Mouse (Mus musculus) kidney, postnatal 0 days (tissue): ENCODE measurements at regions not wholly inside any gene's neighbourhood (a gene's known extent, or its start where the extent isn't known, plus 50 kb on each side); places are given as distances from the start of the nearest gene placed in this dataset.

Source experiments
- ATAC-seq: fragments of 200-750 bp; cut with Nextera tagmentation; replicated peaks from 2 replicates; pipeline ENCODE4 v1.8.0; 2017; ENCODE audit warnings: low read depth, moderate number of reproducible peaks, moderate TSS enrichment, moderate library complexity; ENCODE audit not compliant: low FRiP score
- DNase-seq: peaks from one replicate; pipeline ENCODE4 v3.0.0-alpha.2; 2016; ENCODE audit warnings: low spot score
- H3K27ac ChIP-seq: fragments of 300-500 bp; sonication (generic); 2 replicates; pipeline ENCODE4 v1.5.1; 2014; ENCODE audit warnings: mild to moderate bottlenecking
- H3K27me3 ChIP-seq: fragments of 300-500 bp; sonication (generic); 2 replicates; pipeline ENCODE4 v1.6.1; 2014; ENCODE audit warnings: low read length, mixed read lengths; ENCODE audit not compliant: insufficient read depth
- H3K36me3 ChIP-seq: fragments of 300-500 bp; sonication (generic); 2 replicates; pipeline ENCODE4 v1.6.1; 2014; ENCODE audit warnings: low read length, mixed read lengths; ENCODE audit not compliant: insufficient read depth
- H3K4me1 ChIP-seq: fragments of 300-500 bp; sonication (generic); replicated peaks from 2 replicates; pipeline ENCODE4 v1.6.1; 2014; ENCODE audit warnings: antibody characterized with exemption, low read length, mixed read lengths; ENCODE audit not compliant: insufficient read depth
- H3K4me2 ChIP-seq: fragments of 300-500 bp; sonication (generic); 2 replicates; pipeline ENCODE4 v1.6.1; 2014; ENCODE audit warnings: mild to moderate bottlenecking, low read length, moderate library complexity, mixed read lengths
- H3K4me3 ChIP-seq: fragments of 300-500 bp; sonication (generic); replicated peaks from 2 replicates; pipeline ENCODE4 v1.5.1; 2014; ENCODE audit warnings: low read depth, low read length
- H3K9ac ChIP-seq: fragments of 300-500 bp; sonication (generic); 2 replicates; pipeline ENCODE4 v1.6.1; 2014; ENCODE audit warnings: low read depth, low read length
- H3K9me3 ChIP-seq: fragments of 300-500 bp; sonication (generic); replicated peaks from 2 replicates; pipeline ENCODE4 v1.6.1; 2016; ENCODE audit warnings: low read length, inconsistent platforms, mixed read lengths
- CTCF ChIP-seq: IDR thresholded peaks from 2 replicates; pipeline ENCODE4 v1.5.1; 2016; ENCODE audit warnings: antibody characterized with exemption, low read depth, mild to moderate bottlenecking, moderate library complexity
- WGBS: fragments of 180-500 bp; shearing (Covaris S2); extraction: QIAGEN DNeasy Blood & Tissue Kit; methylation state at CpG from one replicate; pipeline ENCODE4 v1.1.7; 2014; 5-methylcytosine and 5-hydroxymethylcytosine counted together

DNA sequence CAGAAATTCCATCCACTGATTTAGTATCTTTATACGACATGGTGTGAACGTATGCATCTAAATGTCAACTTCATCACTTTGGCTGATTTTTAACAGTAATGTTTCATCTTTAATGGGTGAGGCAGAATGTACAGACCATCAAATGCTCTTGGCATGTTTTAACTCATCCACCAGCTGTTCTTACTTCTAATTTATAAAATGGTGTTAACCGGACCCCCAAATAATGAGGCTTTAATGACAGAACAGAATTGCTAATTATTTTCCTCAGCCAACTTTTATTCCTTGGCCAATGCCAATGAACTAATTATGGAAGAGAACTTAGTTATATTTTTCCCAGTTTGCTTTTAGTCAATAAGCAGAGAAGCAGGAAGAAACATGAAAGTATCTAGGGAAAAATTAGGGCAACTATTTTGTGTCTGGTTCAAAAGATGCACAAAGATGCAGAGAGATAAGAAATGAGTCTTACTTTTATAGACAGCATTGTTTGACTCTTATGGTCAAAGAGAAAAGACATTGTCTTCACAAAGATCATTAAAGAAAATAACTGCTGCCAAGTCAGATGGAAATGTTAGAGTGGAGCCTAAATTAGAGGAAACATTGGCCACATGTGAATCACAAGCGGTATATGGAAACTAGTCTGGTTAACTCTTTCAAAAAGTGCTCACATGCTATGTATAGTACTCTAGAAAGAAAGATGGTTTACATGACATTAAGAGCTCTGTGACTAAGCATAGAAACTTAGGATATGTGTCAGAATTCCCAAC lies 1504.5 kb upstream of the Tenm4 start:
- WGBS = 86% methylated on average over 4 of the region's 4 CpGs
- no peak for DNase-seq
- no peak for ATAC-seq

DNA sequence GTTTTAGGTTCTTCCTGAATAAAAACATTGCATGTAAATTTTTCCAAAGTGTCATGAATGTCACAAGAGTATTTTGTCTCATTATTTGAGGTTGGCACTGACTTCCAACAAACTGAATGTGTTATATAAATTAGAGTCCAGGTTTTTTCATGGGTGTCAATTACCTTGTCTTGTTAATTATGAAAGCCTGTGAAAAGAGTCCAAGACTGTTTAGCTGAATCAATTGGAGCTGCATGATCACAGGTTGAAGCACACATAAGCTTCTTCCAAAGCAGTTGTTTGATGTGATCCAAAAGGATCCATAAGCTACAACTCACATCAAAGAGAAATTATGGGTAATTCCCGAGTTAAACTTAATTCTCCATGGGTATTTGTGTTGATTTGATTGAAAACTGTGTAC lies 1502.8 kb upstream of the Tenm4 start:
- H3K9ac ChIP-seq = no peak overlapping the region
- no peaks in the 10 kb centered on the region for H3K9me3 ChIP-seq
- ATAC-seq (no peak), DNase-seq (no peak)
- TF ChIP-seq CTCF = no peak
- H3K36me3 ChIP-seq = no peaks in the 10 kb centered on the region
- no peak overlapping the region for H3K27ac ChIP-seq
- H3K4me1 ChIP-seq = no peaks in the 10 kb centered on the region
- 32% methylated on average over 1 of the region's 1 CpGs for WGBS
- H3K4me3 ChIP-seq = no peak overlapping the region
- no peak overlapping the region for H3K4me2 ChIP-seq
- H3K27me3 ChIP-seq = no peaks in the 10 kb centered on the region

More for the DNA sequence above, 1504.5 kb upstream of the Tenm4 start:
- no peak overlapping the region for H3K9ac ChIP-seq
- H3K27me3 ChIP-seq = no peaks in the 10 kb centered on the region
- TF ChIP-seq CTCF = no peak
- H3K27ac ChIP-seq = no peak overlapping the region
- no peak overlapping the region for H3K4me2 ChIP-seq
- no peak overlapping the region for H3K4me3 ChIP-seq
- no peaks in the 10 kb centered on the region for H3K9me3 ChIP-seq
- no peaks in the 10 kb centered on the region for H3K4me1 ChIP-seq
- no peaks in the 10 kb centered on the region for H3K36me3 ChIP-seq

DNA sequence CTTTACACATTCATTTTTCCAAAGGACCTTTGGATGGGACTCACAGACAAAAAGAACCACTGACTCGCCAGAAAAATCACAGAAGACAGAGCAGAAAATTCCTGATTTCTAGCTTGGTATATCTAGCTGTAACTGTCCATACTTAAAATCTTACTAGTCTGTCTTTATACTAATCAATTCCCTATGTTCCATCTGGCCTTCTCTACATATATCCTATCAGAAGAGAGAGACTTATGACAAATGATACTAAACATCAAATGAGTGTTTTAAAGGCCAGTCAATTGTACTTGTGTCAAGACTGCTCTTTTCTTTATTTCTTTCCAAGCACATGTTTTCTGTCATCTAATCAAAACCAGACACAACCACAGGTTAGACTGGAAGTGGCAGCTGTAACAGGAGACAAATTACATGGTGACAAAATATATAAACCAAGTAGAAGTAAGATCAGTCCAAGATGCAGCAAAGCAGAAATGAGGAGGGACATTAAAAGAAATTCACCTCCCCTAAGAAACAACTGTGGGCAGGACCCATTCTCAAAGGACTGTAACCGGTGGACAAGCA lies 1502.1 kb upstream of the Tenm4 start:
- Histone ChIP-seq H3K27me3 (no peaks in the 10 kb centered on the region), H3K4me3 (no peak overlapping the region), H3K9ac (no peak overlapping the region), H3K4me1 (no peaks in the 10 kb centered on the region), H3K9me3 (no peaks in the 10 kb centered on the region), H3K36me3 (no peaks in the 10 kb centered on the region), H3K4me2 (no peak overlapping the region), H3K27ac (no peak overlapping the region)
- DNase-seq (no peak), ATAC-seq (no peak)
- TF ChIP-seq CTCF = no peak
- WGBS = 68% methylated on average over 2 of the region's 2 CpGs

DNA sequence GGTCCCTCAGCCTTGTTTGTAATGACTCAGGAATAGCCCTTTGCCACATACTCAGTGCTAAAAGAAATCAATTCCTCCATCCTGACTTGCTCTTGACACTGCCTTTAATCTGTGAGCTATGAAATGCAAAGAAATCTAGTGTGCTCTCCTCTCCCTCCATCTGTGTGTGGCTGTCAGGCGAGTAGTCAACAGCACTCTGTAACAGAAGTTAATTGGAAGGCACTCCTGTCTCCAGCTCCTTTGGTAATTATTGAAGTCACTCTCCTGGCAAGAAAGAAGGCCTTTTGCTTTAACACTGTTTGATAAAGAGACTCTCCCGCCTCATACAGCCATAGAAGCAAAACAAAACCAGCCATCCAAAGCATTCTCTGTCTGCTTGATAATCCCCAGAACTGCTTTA lies 1483.2 kb upstream of the Tenm4 start:
- Histone ChIP-seq H3K27me3 (no peaks in the 10 kb centered on the region), H3K9me3 (no peaks in the 10 kb centered on the region), H3K36me3 (no peaks in the 10 kb centered on the region), H3K9ac (no peak overlapping the region), H3K27ac (no peak overlapping the region), H3K4me1 (no peaks in the 10 kb centered on the region), H3K4me2 (no peak overlapping the region), H3K4me3 (no peak overlapping the region)
- DNase-seq = no peak
- TF ChIP-seq CTCF = no peak
- ATAC-seq = no peak
- WGBS = 44% methylated on average over 2 of the region's 2 CpGs

DNA sequence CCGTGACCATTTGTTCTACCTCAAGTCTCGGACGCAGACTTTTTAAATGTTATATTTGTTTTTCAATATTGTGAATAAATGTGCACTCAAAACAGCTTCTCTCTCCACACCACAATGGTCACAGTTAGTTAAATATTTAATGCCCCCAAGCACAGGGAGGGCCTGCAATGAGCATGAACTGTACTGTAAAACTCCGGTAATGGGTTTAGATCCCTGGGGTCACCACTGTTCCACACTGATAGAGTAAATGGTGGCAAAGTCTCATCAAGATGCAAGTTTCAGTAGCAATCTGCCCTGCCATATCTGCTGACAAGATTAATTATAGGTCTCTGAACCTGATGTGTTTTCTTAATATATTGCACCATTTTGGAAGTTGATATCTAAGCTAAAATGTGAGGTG lies 1473.8 kb upstream of the Tenm4 start:
- Histone ChIP-seq H3K4me3 (no peak overlapping the region), H3K27me3 (no peaks in the 10 kb centered on the region), H3K36me3 (no peaks in the 10 kb centered on the region), H3K27ac (no peak overlapping the region), H3K9ac (no peak overlapping the region), H3K4me1 (no peaks in the 10 kb centered on the region), H3K4me2 (no peak overlapping the region), H3K9me3 (no peaks in the 10 kb centered on the region)
- no peak for TF ChIP-seq CTCF
- 86% methylated on average over 4 of the region's 4 CpGs for WGBS
- DNase-seq (no peak), ATAC-seq (no peak)

DNA sequence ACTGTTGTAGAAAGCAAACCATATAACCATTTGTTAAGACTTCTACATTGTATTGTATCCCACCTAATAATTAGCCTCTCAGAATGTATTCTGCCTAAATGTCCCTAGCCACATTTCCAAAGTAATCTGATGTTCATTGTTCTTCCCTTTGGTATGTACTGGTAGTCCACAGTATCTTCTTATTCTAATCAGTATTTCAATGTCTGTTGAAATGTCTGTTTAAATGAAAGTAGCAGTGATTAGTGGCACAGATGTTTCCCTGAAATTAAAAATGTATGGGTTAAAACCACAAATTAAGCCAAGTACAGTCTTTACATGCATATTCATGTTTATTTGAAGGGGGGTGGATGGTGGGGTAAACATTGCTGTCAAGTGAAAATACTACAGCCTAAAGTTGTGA lies 1464.6 kb upstream of the Tenm4 start:
- ATAC-seq (no peak), DNase-seq (no peak)
- H3K4me3 ChIP-seq = no peak overlapping the region
- no peak overlapping the region for H3K9ac ChIP-seq
- H3K36me3 ChIP-seq = no peaks in the 10 kb centered on the region
- no peak for TF ChIP-seq CTCF
- no peaks in the 10 kb centered on the region for H3K9me3 ChIP-seq
- no peak overlapping the region for H3K27ac ChIP-seq
- H3K4me2 ChIP-seq = no peak overlapping the region
- H3K4me1 ChIP-seq = no peaks in the 10 kb centered on the region
- H3K27me3 ChIP-seq = no peaks in the 10 kb centered on the region

DNA sequence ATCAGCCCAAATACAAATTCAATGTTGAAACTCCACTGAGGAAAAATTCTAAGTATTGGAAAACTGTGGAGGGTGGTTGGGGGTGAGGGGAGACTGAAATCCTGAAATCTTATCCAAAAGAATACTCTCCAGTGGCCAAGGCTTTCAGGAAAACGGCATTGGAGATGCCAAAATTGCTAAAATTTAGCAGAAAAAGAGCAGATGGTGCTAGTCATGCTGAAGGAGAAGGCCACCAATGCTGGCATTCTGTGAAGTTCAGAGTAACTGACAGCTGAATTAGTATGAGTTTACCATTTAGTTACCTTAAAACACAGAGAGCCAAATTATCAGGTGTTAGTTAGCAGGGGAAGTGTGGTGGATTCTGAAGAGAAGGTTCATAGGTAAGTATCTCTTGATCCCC lies 1437.6 kb upstream of the Tenm4 start:
- Histone ChIP-seq H3K9ac (no peak overlapping the region), H3K4me1 (no peaks in the 10 kb centered on the region), H3K36me3 (no peaks in the 10 kb centered on the region), H3K9me3 (no peaks in the 10 kb centered on the region), H3K4me2 (no peak overlapping the region), H3K4me3 (no peak overlapping the region), H3K27ac (no peak overlapping the region), H3K27me3 (no peaks in the 10 kb centered on the region)
- no peak for ATAC-seq
- TF ChIP-seq CTCF = no peak
- DNase-seq = no peak
- WGBS = 54% methylated on average over 1 of the region's 1 CpGs
